Mouse (Mus musculus): ENCODE data around the gene Col4a4.

Gene Col4a4

GRCm38 (mm10) chr1:82474461-82474961, 112.1 kb downstream of the Col4a4 start:
- no peak for DNase-seq

GRCm38 (mm10) chr1:82473467-82473866, 113.2 kb downstream of the Col4a4 start:
- no peak for DNase-seq

- DNase-seq = no peak
Observed at GRCm38 (mm10) chr1:82470516-82471225, 116.0 kb downstream of the Col4a4 start.

GRCm38 (mm10) chr1:82468872-82469271, 117.8 kb downstream of the Col4a4 start:
- DNase-seq = no peak

- no peak for DNase-seq
Observed at GRCm38 (mm10) chr1:82465321-82465853, 121.3 kb downstream of the Col4a4 start.

GRCm38 (mm10) chr1:82461041-82461440, 125.6 kb downstream of the Col4a4 start:
- DNase-seq = no peak

GRCm38 (mm10) chr1:82459926-82460325, 126.7 kb downstream of the Col4a4 start:
- no peak for DNase-seq

- no peak for DNase-seq
Observed at GRCm38 (mm10) chr1:82459350-82459749, 127.3 kb downstream of the Col4a4 start.

- DNase-seq = peak; percentile 45
Observed at GRCm38 (mm10) chr1:82454031-82454430, 132.6 kb downstream of the Col4a4 start.

GRCm38 (mm10) chr1:82451927-82452651, 134.6 kb downstream of the Col4a4 start:
- DNase-seq = no peak

GRCm38 (mm10) chr1:82449851-82450250, 136.8 kb downstream of the Col4a4 start:
- DNase-seq = no peak

GRCm38 (mm10) chr1:82446049-82446448, 140.6 kb downstream of the Col4a4 start:
- no peak for DNase-seq

- DNase-seq = no peak
Observed at GRCm38 (mm10) chr1:82443517-82443916, 143.1 kb downstream of the Col4a4 start.

GRCm38 (mm10) chr1:82440123-82440522, 146.5 kb downstream of the Col4a4 start:
- no peak for DNase-seq

GRCm38 (mm10) chr1:82437273-82437672, 149.4 kb downstream of the Col4a4 start:
- DNase-seq = no peak

- DNase-seq = no peak
Observed at GRCm38 (mm10) chr1:82433649-82434005, 153.0 kb downstream of the Col4a4 start.

GRCm38 (mm10) chr1:82432919-82433648, 153.6 kb downstream of the Col4a4 start:
- DNase-seq = peak; percentile 58

- no peak for DNase-seq
Observed at GRCm38 (mm10) chr1:82429061-82429460, 157.6 kb downstream of the Col4a4 start.

- DNase-seq = no peak
Observed at GRCm38 (mm10) chr1:82427729-82428128, 158.9 kb downstream of the Col4a4 start.

GRCm38 (mm10) chr1:82415641-82416040, 171.0 kb downstream of the Col4a4 start:
- no peak for DNase-seq

GRCm38 (mm10) chr1:82414434-82415045, 172.1 kb downstream of the Col4a4 start:
- no peak for DNase-seq

GRCm38 (mm10) chr1:82412085-82412484, 174.6 kb downstream of the Col4a4 start:
- no peak for DNase-seq

- no peak for DNase-seq
Observed at GRCm38 (mm10) chr1:82411521-82411920, 175.1 kb downstream of the Col4a4 start.
